Mouse (Mus musculus) megakaryocyte-erythroid progenitor cell, adult 5-6 weeks (primary cell): ENCODE measurements around the gene Mtx2. TPM values are rescaled to one million over a fixed set of nuclear protein-coding genes. Genes with fewer than 3 reads are reported as not detected.

Source experiments
- ATAC-seq: replicated peaks from 2 replicates; pipeline ENCODE4 v1.8.0; 2016; ENCODE audit warnings: mild to moderate bottlenecking, inconsistent platforms; ENCODE audit not compliant: severe bottlenecking, poor library complexity, low FRiP score, low TSS enrichment
- total RNA-seq, 2 experiments: library from RNA; stranded (forward) in 1 of 2; stranded (reverse) in 1 of 2; fragments of 200-1000, 215-1000 nt in 1 of 2; fragments of >200 nt in 1 of 2; fragmentation: Nextera tagmentation in 1 of 2; gene quantifications; 2 replicates each; pipeline ENCODE4 v1.2.3; 2014 to 2017

Gene Mtx2
- total RNA-seq, 2 experiments from 2014 or later = 50.6 to 72.1 TPM

DNA sequence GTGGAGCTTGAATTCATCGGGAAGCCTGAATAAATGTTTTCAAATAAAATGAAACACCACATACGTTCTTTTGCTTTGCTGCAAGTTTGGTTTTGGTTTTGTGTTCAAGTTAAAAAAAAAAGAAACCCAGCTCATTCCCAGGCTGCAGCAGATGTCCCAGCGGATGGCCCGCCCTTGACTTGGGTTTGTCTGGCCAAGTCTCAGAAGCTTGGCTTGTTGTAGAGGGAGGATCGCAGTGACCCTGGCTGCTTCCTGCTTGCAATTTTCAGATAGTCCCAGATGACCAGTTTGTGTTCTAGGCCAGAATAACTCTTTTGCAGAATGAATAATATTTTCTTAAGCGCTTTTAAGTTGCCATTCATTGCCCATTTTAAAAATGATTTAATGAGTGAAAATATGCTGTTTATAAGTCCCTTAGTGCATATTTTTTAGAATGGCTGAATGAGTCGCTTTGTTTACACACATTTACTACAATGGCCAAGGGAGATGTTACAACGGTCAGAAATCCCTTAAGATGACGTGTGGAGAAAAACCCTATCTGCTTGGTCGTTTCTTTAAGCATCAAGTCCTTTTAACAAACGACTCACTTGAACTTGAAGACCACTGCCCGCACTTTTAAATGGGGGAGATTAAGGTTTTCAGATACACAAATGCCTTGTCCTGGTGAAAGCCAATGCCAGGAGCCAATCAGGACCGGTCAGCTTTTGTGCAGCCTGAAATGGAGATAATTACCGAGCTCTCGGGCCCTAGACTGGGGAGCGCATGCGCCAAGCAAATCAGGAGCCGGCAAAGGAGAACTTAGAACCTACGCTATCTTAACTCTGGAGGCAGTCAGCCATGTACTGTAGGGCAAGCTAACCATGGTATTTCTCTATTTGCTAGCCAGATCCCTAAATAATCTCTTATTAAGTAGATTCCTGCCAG, 82.0 kb downstream of the Mtx2 start:
- no peak for ATAC-seq

- no peak for ATAC-seq
Observed at GRCm38 (mm10) chr2:74912031-74912430, 86.4 kb downstream of the Mtx2 start.

GRCm38 (mm10) chr2:74917880-74918537, 92.4 kb downstream of the Mtx2 start:
- ATAC-seq = no peak

DNA sequence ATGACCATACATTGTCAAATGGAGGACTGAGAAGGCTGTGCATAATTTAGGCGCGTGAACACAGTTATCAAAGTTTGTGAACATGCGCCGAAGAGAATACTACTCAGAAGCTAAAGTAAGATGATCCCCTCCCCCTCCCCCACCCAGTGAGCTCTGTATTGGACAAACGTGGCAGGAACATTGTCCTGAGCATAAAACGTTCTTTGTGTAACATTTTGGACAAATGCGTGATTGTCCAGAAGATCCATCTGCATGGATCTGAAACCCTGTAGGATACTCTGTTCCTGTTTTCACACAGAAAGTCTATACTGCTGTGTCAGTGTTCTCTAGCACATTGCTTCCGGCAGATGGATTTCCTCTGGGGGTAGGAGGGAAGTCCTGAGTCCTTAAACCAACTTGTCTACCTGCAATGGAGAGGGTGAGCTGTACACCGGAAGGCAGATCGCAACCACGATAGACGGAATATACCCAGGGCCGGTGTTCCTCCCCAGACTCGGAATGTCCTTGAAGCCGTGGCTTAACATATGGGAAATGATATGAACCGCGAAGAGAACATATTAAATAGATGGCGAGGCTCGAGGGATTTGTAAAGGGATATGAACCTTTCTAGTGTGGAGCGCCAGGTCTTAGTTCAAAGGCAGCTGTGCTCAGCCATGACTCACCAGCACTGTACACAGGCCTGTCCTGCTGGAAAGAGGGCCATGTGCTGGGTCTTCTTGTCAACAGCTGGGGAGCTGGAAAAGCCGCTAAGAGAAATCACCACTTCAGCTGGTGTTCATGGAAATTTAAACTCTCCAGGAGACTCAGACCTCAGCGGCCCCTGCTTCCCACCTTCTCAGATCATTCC, 100.6 kb downstream of the Mtx2 start:
- ATAC-seq = no peak

Other genes with a start within 250 kb of the Mtx2 start
- gene Lnpk, start 246.4 kb upstream of the Mtx2 start, total RNA-seq (2014; fragmentation: Nextera tagmentation) = 35.0 and 44.4 TPM in 2 replicates
- 50.0 and 56.6 TPM in 2 replicates for gene Lnpk, start 246.4 kb upstream of the Mtx2 start, total RNA-seq (2017)
- not detected in 2 replicates for gene Evx2, start 166.2 kb upstream of the Mtx2 start, total RNA-seq (2014; fragmentation: Nextera tagmentation)
- not detected in 2 replicates for gene Evx2, start 166.2 kb upstream of the Mtx2 start, total RNA-seq (2017)
- not detected in 2 replicates for gene Hoxd13, start 157.5 kb upstream of the Mtx2 start, total RNA-seq (2014; fragmentation: Nextera tagmentation)
- not detected in 2 replicates for gene Hoxd13, start 157.5 kb upstream of the Mtx2 start, total RNA-seq (2017)
- not detected in 2 replicates for gene Hoxd12, start 150.8 kb upstream of the Mtx2 start, total RNA-seq (2014; fragmentation: Nextera tagmentation)
- gene Hoxd12, start 150.8 kb upstream of the Mtx2 start, total RNA-seq (2017) = not detected in 2 replicates
- not detected in 2 replicates for gene Hoxd11, start 146.2 kb upstream of the Mtx2 start, total RNA-seq (2014; fragmentation: Nextera tagmentation)
- gene Hoxd11, start 146.2 kb upstream of the Mtx2 start, total RNA-seq (2017) = not detected in 2 replicates
- not detected in 2 replicates for gene Hoxd10, start 133.9 kb upstream of the Mtx2 start, total RNA-seq (2014; fragmentation: Nextera tagmentation)
- 0.65 TPM in 1 of 2 replicates, not detected in the other for gene Hoxd10, start 133.9 kb upstream of the Mtx2 start, total RNA-seq (2017)
- not detected in 2 replicates for gene Hoxd9, start 128.1 kb upstream of the Mtx2 start, total RNA-seq (2014; fragmentation: Nextera tagmentation)
- gene Hoxd9, start 128.1 kb upstream of the Mtx2 start, total RNA-seq (2017) = not detected in 2 replicates
- gene Hoxd8, start 121.2 kb upstream of the Mtx2 start, total RNA-seq (2014; fragmentation: Nextera tagmentation) = not detected in 2 replicates
- gene Hoxd8, start 121.2 kb upstream of the Mtx2 start, total RNA-seq (2017) = not detected in 2 replicates
- not detected in 2 replicates for gene Hoxd3, start 113.9 kb upstream of the Mtx2 start, total RNA-seq (2014; fragmentation: Nextera tagmentation)
- gene Hoxd3, start 113.9 kb upstream of the Mtx2 start, total RNA-seq (2017) = not detected in 2 replicates
- gene Hoxd4, start 113.9 kb upstream of the Mtx2 start, total RNA-seq (2014; fragmentation: Nextera tagmentation) = not detected in 2 replicates
- gene Hoxd4, start 113.9 kb upstream of the Mtx2 start, total RNA-seq (2017) = not detected in 2 replicates
- gene Gm28230, start 99.1 kb upstream of the Mtx2 start, total RNA-seq (2014; fragmentation: Nextera tagmentation) = not detected in 2 replicates
- not detected in 2 replicates for gene Gm28230, start 99.1 kb upstream of the Mtx2 start, total RNA-seq (2017)
- gene Hoxd1, start 62.8 kb upstream of the Mtx2 start, total RNA-seq (2014; fragmentation: Nextera tagmentation) = not detected in 2 replicates
- gene Hoxd1, start 62.8 kb upstream of the Mtx2 start, total RNA-seq (2017) = not detected in 2 replicates